Mouse (Mus musculus) lung, adult 2 months (tissue): ENCODE measurements at regions not wholly inside any gene's neighbourhood (a gene's known extent, or its start where the extent isn't known, plus 50 kb on each side); places are given as distances from the start of the nearest gene placed in this dataset.

Experiments used
- CTCF ChIP-seq: fragments of 200-500 bp; IDR thresholded peaks from 2 replicates; pipeline ENCODE4 v1.5.1; 2011; ENCODE audit warnings: mild to moderate bottlenecking, low read length, control low read depth; ENCODE audit not compliant: insufficient read depth
- POLR2A ChIP-seq: fragments of 200-500 bp; IDR thresholded peaks from 2 replicates; pipeline ENCODE4 v1.6.1; 2011; ENCODE audit warnings: low read depth, mild to moderate bottlenecking, control low read depth, low read length, borderline replicate concordance; ENCODE audit errors: extremely low read depth

GRCm38 (mm10) chr2:128273292-128273691 is 147.5 kb downstream of the Bcl2l11 start:
- TF ChIP-seq POLR2A = no peak
- no peak for TF ChIP-seq CTCF
